Comparison of ENCODE assay signal across 8 mouse cellular contexts in genomic region chr11:114724787-114725590, GRCm38 (mm10). TPM values are rescaled to one million over a fixed set of nuclear protein-coding genes. Genes with fewer than 3 reads are reported as not detected.
DNase-seq lines count a peak whose midpoint lies in the region; ATAC-seq and TF ChIP-seq lines count a peak whose summit lies in the region.

No protein-coding gene starts in this region.

- no peaks in the 10 kb centered on the region for H3K9me3 ChIP-seq in heart, embryonic 11.5 days (replicated peaks; ENCODE audit: control insufficient read depth, low read length)
- H3K9me3 ChIP-seq in embryonic facial prominence, embryonic 15.5 days (replicated peaks): no peaks in the 10 kb centered on the region
- H3K9me3 ChIP-seq in intestine, embryonic 16.5 days (ENCODE audit: control insufficient read depth, low read length): 0 out of 2 replicates have a peak, but pooled peaks cover 4% of the 10 kb centered on the region
- H3K9me3 ChIP-seq in stomach, postnatal 0 days (ENCODE audit: control insufficient read depth, low read length): no peaks in the 10 kb centered on the region

- TF ChIP-seq EP300 in stomach, postnatal 0 days (optimal IDR thresholded peaks at IDR 0.05): no peak

- no peak for TF ChIP-seq CTCF in stomach, postnatal 0 days (IDR thresholded peaks at IDR 0.05; ENCODE audit: low read depth)

- H3K36me3 ChIP-seq in heart, embryonic 11.5 days (ENCODE audit: control insufficient read depth, insufficient read depth, low read length): no peaks in the 10 kb centered on the region
- no peaks in the 10 kb centered on the region for H3K36me3 ChIP-seq in embryonic facial prominence, embryonic 15.5 days
- no peaks in the 10 kb centered on the region for H3K36me3 ChIP-seq in intestine, embryonic 16.5 days (ENCODE audit: control insufficient read depth, insufficient read depth, low read length)
- H3K36me3 ChIP-seq in stomach, postnatal 0 days (ENCODE audit: control insufficient read depth, insufficient read depth, low read length): no peaks in the 10 kb centered on the region

- 55% methylated on average over 11 of the region's 11 CpGs for WGBS in heart, embryonic 11.5 days (ENCODE audit: insufficient replicate concordance)
- WGBS in embryonic facial prominence, embryonic 15.5 days: 24% methylated on average over 11 of the region's 11 CpGs
- 51% methylated on average over 11 of the region's 11 CpGs for WGBS in intestine, embryonic 16.5 days
- WGBS in stomach, postnatal 0 days: 20% methylated on average over 11 of the region's 11 CpGs

- H3K4me2 ChIP-seq in heart, embryonic 11.5 days: no peak overlapping the region
- no peak overlapping the region for H3K4me2 ChIP-seq in embryonic facial prominence, embryonic 15.5 days (replicated peaks)
- no peak overlapping the region for H3K4me2 ChIP-seq in intestine, embryonic 16.5 days (ENCODE audit: low read depth, low read length)
- no peak overlapping the region for H3K4me2 ChIP-seq in stomach, postnatal 0 days (replicated peaks; ENCODE audit: low read depth)

- H3K9ac ChIP-seq in heart, embryonic 11.5 days (ENCODE audit: low read depth, low read length): no peak overlapping the region
- H3K9ac ChIP-seq in embryonic facial prominence, embryonic 15.5 days: no peak overlapping the region
- H3K9ac ChIP-seq in intestine, embryonic 16.5 days (ENCODE audit: low read depth, low read length): no peak overlapping the region
- H3K9ac ChIP-seq in stomach, postnatal 0 days (ENCODE audit: low read length): no peak overlapping the region

- no peaks in the 10 kb centered on the region for H3K27me3 ChIP-seq in heart, embryonic 11.5 days (ENCODE audit: control insufficient read depth, insufficient read depth, low read length)
- 0 out of 2 replicates have a peak, but pooled peaks cover 3% of the 10 kb centered on the region for H3K27me3 ChIP-seq in embryonic facial prominence, embryonic 15.5 days
- H3K27me3 ChIP-seq in intestine, embryonic 16.5 days (replicated peaks; ENCODE audit: control insufficient read depth, insufficient read depth, low read length): no peaks in the 10 kb centered on the region
- H3K27me3 ChIP-seq in stomach, postnatal 0 days (ENCODE audit: control insufficient read depth, insufficient read depth, low read length): no peaks in the 10 kb centered on the region

- no peak overlapping the region for H3K4me3 ChIP-seq in heart, embryonic 11.5 days (ENCODE audit: low read depth, low read length)
- H3K4me3 ChIP-seq in embryonic facial prominence, embryonic 15.5 days (replicated peaks): no peak overlapping the region
- H3K4me3 ChIP-seq in intestine, embryonic 16.5 days (ENCODE audit: low read length): no peak overlapping the region
- H3K4me3 ChIP-seq in stomach, postnatal 0 days (ENCODE audit: low read depth, low read length): no peak overlapping the region

- no peak for ATAC-seq in heart, embryonic 11.5 days (replicated peaks; ENCODE audit: insufficient number of reproducible peaks, low FRiP score, low TSS enrichment)
- ATAC-seq in embryonic facial prominence, embryonic 15.5 days (ENCODE audit: insufficient number of reproducible peaks, low FRiP score, low TSS enrichment, low read depth): peak; percentile 72
- peak; percentile 30; the same call in 1 of the 2 replicates for ATAC-seq in intestine, embryonic 16.5 days
- ATAC-seq in stomach, postnatal 0 days (ENCODE audit: low FRiP score, low TSS enrichment): peak; percentile 42; the same call in 1 of the 2 replicates

- peaks cover 7% of the 10 kb centered on the region for H3K4me1 ChIP-seq in heart, embryonic 11.5 days (ENCODE audit: control insufficient read depth, insufficient read depth, low read length)
- H3K4me1 ChIP-seq in embryonic facial prominence, embryonic 15.5 days: peaks cover 43% of the 10 kb centered on the region
- peaks cover 4% of the 10 kb centered on the region for H3K4me1 ChIP-seq in intestine, embryonic 16.5 days (ENCODE audit: control insufficient read depth, insufficient read depth, low read length)
- H3K4me1 ChIP-seq in stomach, postnatal 0 days (replicated peaks; ENCODE audit: control insufficient read depth, insufficient read depth): 0 out of 2 replicates have a peak, but pooled peaks cover 3% of the 10 kb centered on the region

- peak; percentile 97 for DNase-seq in heart, adult 11 months
- DNase-seq in MN1 (ENCODE audit: low spot score): peak; percentile 69
- peak; percentile 27 for DNase-seq in stomach, postnatal 0 days (ENCODE audit: low spot score)
- DNase-seq in layer of hippocampus, postnatal 10 days (ENCODE audit: low spot score in 2 of 2): no peak
- DNase-seq in layer of hippocampus, adult 9-10 months (ENCODE audit: low spot score): no peak

- no peak overlapping the region for H3K27ac ChIP-seq in heart, embryonic 11.5 days (ENCODE audit: low read depth, low read length)
- H3K27ac ChIP-seq in embryonic facial prominence, embryonic 15.5 days (replicated peaks): peak overlapping the region; percentile 76
- no peak overlapping the region for H3K27ac ChIP-seq in intestine, embryonic 16.5 days (ENCODE audit: low read length)
- no peak overlapping the region; the same call in 1 of the 2 replicates for H3K27ac ChIP-seq in stomach, postnatal 0 days (replicated peaks)

RNA-seq across cellular contexts. Expression of gene Dnaic2, which starts 2.2 kb away (rescaled TPM):
- 0.20 and 0.50 TPM in 2 replicates for polyA plus RNA-seq in heart, embryonic 11.5 days (2014; fragmentation: Nextera tagmentation; extraction: Ambion mirVana)
- 8.0 and 13.2 TPM in 2 replicates for polyA plus RNA-seq in embryonic facial prominence, embryonic 15.5 days (2015; fragmentation: Nextera tagmentation; extraction: Ambion mirVana)
- 0.39 and 0.50 TPM in 2 replicates for polyA plus RNA-seq in intestine, embryonic 16.5 days (2015; fragmentation: Nextera tagmentation; extraction: Ambion mirVana)
- polyA plus RNA-seq in stomach, postnatal 0 days (2015; fragmentation: Nextera tagmentation; extraction: Ambion mirVana): 0.35 and 0.36 TPM in 2 replicates
- total RNA-seq in layer of hippocampus, postnatal 10 days (2021): 1 to 10 TPM; 1.2 to 2.4 TPM

RNA-seq across cellular contexts. Expression of gene Kif19a, which starts 40.2 kb away (rescaled TPM):
- 0.13 TPM in 1 of 2 replicates, not detected in the other for polyA plus RNA-seq in heart, embryonic 11.5 days (2014; fragmentation: Nextera tagmentation; extraction: Ambion mirVana)
- 1.7 and 3.2 TPM in 2 replicates for polyA plus RNA-seq in embryonic facial prominence, embryonic 15.5 days (2015; fragmentation: Nextera tagmentation; extraction: Ambion mirVana)
- polyA plus RNA-seq in intestine, embryonic 16.5 days (2015; fragmentation: Nextera tagmentation; extraction: Ambion mirVana): 0.15 and 0.51 TPM in 2 replicates
- polyA plus RNA-seq in stomach, postnatal 0 days (2015; fragmentation: Nextera tagmentation; extraction: Ambion mirVana): 0.35 and 0.58 TPM in 2 replicates
- total RNA-seq in layer of hippocampus, postnatal 10 days (2021): 1 to 10 TPM; 6.7 to 8.7 TPM

RNA-seq across cellular contexts. Expression of gene Ttyh2, which starts 49.8 kb away (rescaled TPM):
- 5.0 and 5.1 TPM in 2 replicates for polyA plus RNA-seq in heart, embryonic 11.5 days (2014; fragmentation: Nextera tagmentation; extraction: Ambion mirVana)
- polyA plus RNA-seq in embryonic facial prominence, embryonic 15.5 days (2015; fragmentation: Nextera tagmentation; extraction: Ambion mirVana): 31.5 and 36.4 TPM in 2 replicates
- 39.1 and 48.3 TPM in 2 replicates for polyA plus RNA-seq in intestine, embryonic 16.5 days (2015; fragmentation: Nextera tagmentation; extraction: Ambion mirVana)
- polyA plus RNA-seq in stomach, postnatal 0 days (2015; fragmentation: Nextera tagmentation; extraction: Ambion mirVana): 12.5 and 14.7 TPM in 2 replicates
- 10 to 100 TPM; 27.3 to 28.7 TPM for total RNA-seq in layer of hippocampus, postnatal 10 days (2021)

RNA-seq across cellular contexts. Expression of gene Rpl38, which starts 56.7 kb away (rescaled TPM):
- 781 and 853 TPM in 2 replicates for polyA plus RNA-seq in heart, embryonic 11.5 days (2014; fragmentation: Nextera tagmentation; extraction: Ambion mirVana)
- polyA plus RNA-seq in embryonic facial prominence, embryonic 15.5 days (2015; fragmentation: Nextera tagmentation; extraction: Ambion mirVana): 993 and 1,020 TPM in 2 replicates
- polyA plus RNA-seq in intestine, embryonic 16.5 days (2015; fragmentation: Nextera tagmentation; extraction: Ambion mirVana): 894 and 926 TPM in 2 replicates
- polyA plus RNA-seq in stomach, postnatal 0 days (2015; fragmentation: Nextera tagmentation; extraction: Ambion mirVana): 1,058 and 1,265 TPM in 2 replicates
- total RNA-seq in layer of hippocampus, postnatal 10 days (2021): 1,000 to 10,000 TPM; 1,016 to 1,166 TPM

Comparison
In these comparisons a context has a peak if more than half of its experiments do, and no peak if none do; other contexts are left out.
1. DNase-seq: peak in heart, adult 11 months (single experiment), MN1 (single experiment) and stomach, postnatal 0 days (single experiment); none in layer of hippocampus, postnatal 10 days (0 of 2) and layer of hippocampus, adult 9-10 months (single experiment).